Mouse (Mus musculus): ENCODE measurements around the gene Sft2d1. TPM values are rescaled to one million over a fixed set of nuclear protein-coding genes. Genes with fewer than 3 reads are reported as not detected.

Gene Sft2d1
- polyA plus RNA-seq, 1 experiment from 2014 or later, result 93.9 TPM

DNA sequence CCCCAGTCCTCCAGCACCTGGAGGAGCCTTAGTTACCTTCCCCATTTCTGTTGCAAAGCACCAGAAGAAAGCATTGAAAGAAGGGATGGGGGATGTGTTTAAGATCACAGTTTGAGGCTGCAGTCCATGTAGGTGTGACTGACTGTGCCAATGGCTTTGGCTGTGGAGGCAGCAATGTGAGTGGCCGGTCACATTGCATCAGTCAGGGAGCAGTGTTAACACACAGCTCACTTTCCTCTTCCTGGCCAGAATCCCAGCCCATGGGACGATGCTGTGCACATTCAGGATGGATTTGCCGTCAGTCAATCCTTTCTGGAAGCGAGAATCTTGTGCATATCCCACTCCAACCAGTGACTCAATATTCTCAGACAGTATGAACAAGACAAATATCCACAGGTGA is 38.0 kb downstream of the Sft2d1 start:
- Histone ChIP-seq H3K36me3 (ENCODE audit: insufficient read depth, low read length) (no peaks in the 10 kb centered on the region), H3K27me3 (ENCODE audit: insufficient read depth, low read length) (no peaks in the 10 kb centered on the region), H3K4me3 (ENCODE audit: low read length) (no peak overlapping the region), H3K9ac (replicated peaks; ENCODE audit: low read length) (no peak overlapping the region), H3K9me3 (ENCODE audit: low read length) (no peaks in the 10 kb centered on the region), H3K4me1 (ENCODE audit: insufficient read depth, low read length) (no peaks in the 10 kb centered on the region), H3K27ac (ENCODE audit: low read length) (no peak overlapping the region), H3K4me2 (replicated peaks; ENCODE audit: low read depth, low read length) (no peak overlapping the region)
- no peak for ATAC-seq (ENCODE audit: low FRiP score, low TSS enrichment)
- 82% methylated on average over 4 of the region's 4 CpGs for WGBS

DNA sequence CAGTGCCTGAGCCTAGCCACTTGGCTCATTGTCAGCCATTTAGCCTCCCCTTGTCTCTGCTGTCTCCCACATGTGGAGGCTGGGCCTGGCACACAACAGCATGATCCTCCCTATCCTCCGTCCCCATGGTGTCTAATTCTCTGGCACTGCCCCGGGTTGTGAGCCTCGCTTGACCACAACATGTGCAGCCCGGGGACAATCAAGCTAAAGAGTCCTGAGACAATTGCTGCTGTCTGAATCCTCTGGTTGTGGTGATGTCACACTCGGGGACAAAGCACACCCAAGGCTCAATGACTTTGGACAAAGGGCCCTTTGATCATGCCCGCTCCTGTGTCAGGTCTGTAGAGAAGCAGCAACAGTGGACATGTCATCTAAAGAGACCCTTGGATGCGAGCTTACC is 40.2 kb downstream of the Sft2d1 start:
- Histone ChIP-seq H3K4me3 (ENCODE audit: low read length) (no peak overlapping the region), H3K27me3 (ENCODE audit: insufficient read depth, low read length) (no peaks in the 10 kb centered on the region), H3K4me1 (ENCODE audit: insufficient read depth, low read length) (no peaks in the 10 kb centered on the region), H3K27ac (ENCODE audit: low read length) (no peak overlapping the region), H3K4me2 (replicated peaks; ENCODE audit: low read depth, low read length) (no peak overlapping the region), H3K9ac (replicated peaks; ENCODE audit: low read length) (no peak overlapping the region), H3K36me3 (ENCODE audit: insufficient read depth, low read length) (no peaks in the 10 kb centered on the region), H3K9me3 (ENCODE audit: low read length) (no peaks in the 10 kb centered on the region)
- ATAC-seq (ENCODE audit: low FRiP score, low TSS enrichment), result no peak; the same call in 1 of the 2 replicates
- 73% methylated on average over 7 of the region's 7 CpGs for WGBS

DNA sequence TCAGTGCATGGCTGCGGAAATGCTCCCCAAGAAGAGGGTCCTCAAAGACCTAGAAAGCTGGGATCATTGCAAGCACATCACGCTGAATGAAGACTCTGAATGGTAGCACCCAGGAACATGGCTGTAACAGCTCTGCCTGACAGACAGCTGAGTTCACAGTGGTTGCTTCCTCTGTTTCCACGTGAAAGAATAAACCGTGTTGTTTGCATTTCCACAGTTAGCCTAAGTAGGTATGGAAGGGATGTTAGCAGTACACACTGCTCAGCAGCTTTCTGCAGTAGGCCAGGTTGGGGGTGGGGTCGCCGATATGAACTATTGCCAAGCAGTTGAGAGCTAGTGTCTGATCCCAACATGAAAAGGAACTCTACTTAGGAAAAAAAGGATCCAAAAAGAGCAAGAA is 44.8 kb downstream of the Sft2d1 start, which contains the start of gene T2:
Gene T2, plus strand, starts transcription at position 301 of the 400 bp plus-strand sequence.
- WGBS, result 80% methylated on average over 6 of the region's 6 CpGs
- ATAC-seq (ENCODE audit: low FRiP score, low TSS enrichment), result no peak

DNA sequence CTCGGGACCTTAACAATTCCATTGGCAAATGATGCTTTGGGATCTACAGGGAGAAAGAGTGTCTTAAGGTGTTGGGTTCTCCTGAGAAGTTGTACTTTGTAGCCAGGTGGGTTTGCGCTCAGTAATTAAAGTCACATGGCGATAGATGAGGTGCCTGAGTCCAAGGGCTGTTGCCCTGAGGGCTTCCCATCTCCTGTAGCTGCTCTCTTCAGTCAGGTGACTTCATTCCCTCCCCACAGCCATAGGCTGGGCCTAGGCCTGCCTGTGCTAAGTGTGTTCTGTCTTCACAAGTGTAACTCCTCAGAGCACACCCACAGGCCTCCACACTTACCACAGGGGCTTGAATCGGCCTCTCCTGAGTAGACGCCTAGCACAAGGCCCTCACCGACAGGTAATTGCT is 46.6 kb downstream of the Sft2d1 start:
- no peaks in the 10 kb centered on the region for H3K27me3 ChIP-seq (ENCODE audit: insufficient read depth, low read length)
- H3K27ac ChIP-seq (ENCODE audit: low read length), result no peak overlapping the region
- no peak overlapping the region for H3K4me2 ChIP-seq (replicated peaks; ENCODE audit: low read depth, low read length)
- H3K9ac ChIP-seq (replicated peaks; ENCODE audit: low read length), result no peak overlapping the region
- no peak overlapping the region for H3K4me3 ChIP-seq (ENCODE audit: low read length)
- H3K36me3 ChIP-seq (ENCODE audit: insufficient read depth, low read length), result no peaks in the 10 kb centered on the region
- no peaks in the 10 kb centered on the region for H3K9me3 ChIP-seq (ENCODE audit: low read length)
- WGBS, result 87% methylated on average over 6 of the region's 6 CpGs
- H3K4me1 ChIP-seq (ENCODE audit: insufficient read depth, low read length), result no peaks in the 10 kb centered on the region
- ATAC-seq (ENCODE audit: low FRiP score, low TSS enrichment), result no peak

More for the DNA sequence above, 44.8 kb downstream of the Sft2d1 start, which contains the start of gene T2:
- Histone ChIP-seq H3K36me3 (ENCODE audit: insufficient read depth, low read length) (no peaks in the 10 kb centered on the region), H3K9ac (replicated peaks; ENCODE audit: low read length) (no peak within 1 kb of the TSS), H3K27ac (ENCODE audit: low read length) (no peak within 1 kb of the TSS), H3K27me3 (ENCODE audit: insufficient read depth, low read length) (no peaks in the 10 kb centered on the region), H3K4me1 (ENCODE audit: insufficient read depth, low read length) (no peaks in the 10 kb centered on the region), H3K9me3 (ENCODE audit: low read length) (no peaks in the 10 kb centered on the region), H3K4me3 (ENCODE audit: low read length) (no peak within 1 kb of the TSS), H3K4me2 (replicated peaks; ENCODE audit: low read depth, low read length) (no peak within 1 kb of the TSS)

DNA sequence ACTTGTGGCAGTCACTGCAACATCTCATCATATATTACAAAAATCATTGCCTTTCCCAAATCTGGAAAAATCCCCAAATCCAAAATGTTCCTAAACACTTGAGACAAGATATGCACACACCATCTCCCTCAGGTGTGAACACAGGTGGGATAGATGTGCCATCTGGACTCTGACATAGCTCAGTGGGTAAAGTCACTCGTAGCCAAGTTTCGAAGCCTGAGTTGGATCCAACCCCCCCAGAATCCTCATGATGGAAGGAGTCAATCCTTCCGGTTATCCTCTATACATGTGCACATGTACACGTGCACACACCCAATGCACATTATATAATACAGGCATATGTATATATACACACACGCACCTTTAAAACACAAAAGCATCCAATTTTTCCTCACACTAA is 50.0 kb downstream of the Sft2d1 start:
- Histone ChIP-seq H3K4me2 (replicated peaks; ENCODE audit: low read depth, low read length) (no peak overlapping the region), H3K4me1 (ENCODE audit: insufficient read depth, low read length) (no peaks in the 10 kb centered on the region; the same call in 1 of the 2 replicates), H3K27ac (ENCODE audit: low read length) (no peak overlapping the region), H3K4me3 (ENCODE audit: low read length) (no peak overlapping the region), H3K36me3 (ENCODE audit: insufficient read depth, low read length) (no peaks in the 10 kb centered on the region), H3K9me3 (ENCODE audit: low read length) (no peaks in the 10 kb centered on the region), H3K9ac (replicated peaks; ENCODE audit: low read length) (no peak overlapping the region), H3K27me3 (ENCODE audit: insufficient read depth, low read length) (no peaks in the 10 kb centered on the region)
- no peak for ATAC-seq (ENCODE audit: low FRiP score, low TSS enrichment)
- WGBS, result 90% methylated on average over 5 of the region's 5 CpGs

DNA sequence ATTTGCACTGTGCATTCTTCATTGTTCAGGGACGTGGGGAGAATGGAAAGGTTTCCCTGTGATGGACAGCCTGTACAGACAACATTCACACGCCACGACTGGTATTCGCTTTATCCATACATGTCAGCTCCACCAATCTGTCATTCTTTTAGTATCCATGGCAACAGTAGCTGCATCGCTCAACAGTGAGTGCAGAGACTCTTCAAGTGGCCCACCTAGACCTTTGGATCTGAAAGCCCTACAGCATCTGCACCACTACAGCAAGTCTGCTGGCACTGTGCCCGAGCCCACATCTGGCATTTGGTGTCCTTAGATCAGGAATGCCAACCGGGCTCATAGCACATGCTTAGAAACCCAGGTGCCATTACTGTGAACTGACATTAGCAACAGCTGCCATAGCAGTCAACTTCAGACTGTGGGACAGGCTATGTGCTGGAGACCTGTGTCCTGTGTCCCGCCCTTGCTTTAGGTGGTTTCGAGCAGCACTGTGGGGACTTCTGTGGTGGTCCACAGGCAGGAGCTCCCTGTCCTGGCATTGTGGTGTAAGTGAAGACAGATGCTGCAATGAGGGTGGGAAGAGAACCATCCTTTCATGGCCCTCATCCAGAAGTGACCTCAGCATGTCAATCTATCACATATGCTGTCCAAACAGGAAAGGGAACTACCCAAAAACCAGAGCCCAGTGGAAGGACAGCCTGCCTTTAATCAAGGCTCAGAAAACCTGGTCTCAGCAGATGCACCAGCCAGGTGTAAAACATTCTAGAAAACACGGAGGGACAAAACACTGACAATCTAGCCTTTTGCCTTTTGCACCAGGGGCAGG is 50.6 kb downstream of the Sft2d1 start:
- Histone ChIP-seq H3K9me3 (ENCODE audit: low read length) (no peaks in the 10 kb centered on the region), H3K4me1 (ENCODE audit: insufficient read depth, low read length) (no peaks in the 10 kb centered on the region; the same call in 1 of the 2 replicates), H3K27me3 (ENCODE audit: insufficient read depth, low read length) (no peaks in the 10 kb centered on the region), H3K4me3 (ENCODE audit: low read length) (no peak overlapping the region), H3K27ac (ENCODE audit: low read length) (no peak overlapping the region), H3K9ac (replicated peaks; ENCODE audit: low read length) (no peak overlapping the region), H3K36me3 (ENCODE audit: insufficient read depth, low read length) (no peaks in the 10 kb centered on the region), H3K4me2 (replicated peaks; ENCODE audit: low read depth, low read length) (no peak overlapping the region)
- no peak for ATAC-seq (ENCODE audit: low FRiP score, low TSS enrichment)
- WGBS, result 80% methylated on average over 10 of the region's 10 CpGs

DNA sequence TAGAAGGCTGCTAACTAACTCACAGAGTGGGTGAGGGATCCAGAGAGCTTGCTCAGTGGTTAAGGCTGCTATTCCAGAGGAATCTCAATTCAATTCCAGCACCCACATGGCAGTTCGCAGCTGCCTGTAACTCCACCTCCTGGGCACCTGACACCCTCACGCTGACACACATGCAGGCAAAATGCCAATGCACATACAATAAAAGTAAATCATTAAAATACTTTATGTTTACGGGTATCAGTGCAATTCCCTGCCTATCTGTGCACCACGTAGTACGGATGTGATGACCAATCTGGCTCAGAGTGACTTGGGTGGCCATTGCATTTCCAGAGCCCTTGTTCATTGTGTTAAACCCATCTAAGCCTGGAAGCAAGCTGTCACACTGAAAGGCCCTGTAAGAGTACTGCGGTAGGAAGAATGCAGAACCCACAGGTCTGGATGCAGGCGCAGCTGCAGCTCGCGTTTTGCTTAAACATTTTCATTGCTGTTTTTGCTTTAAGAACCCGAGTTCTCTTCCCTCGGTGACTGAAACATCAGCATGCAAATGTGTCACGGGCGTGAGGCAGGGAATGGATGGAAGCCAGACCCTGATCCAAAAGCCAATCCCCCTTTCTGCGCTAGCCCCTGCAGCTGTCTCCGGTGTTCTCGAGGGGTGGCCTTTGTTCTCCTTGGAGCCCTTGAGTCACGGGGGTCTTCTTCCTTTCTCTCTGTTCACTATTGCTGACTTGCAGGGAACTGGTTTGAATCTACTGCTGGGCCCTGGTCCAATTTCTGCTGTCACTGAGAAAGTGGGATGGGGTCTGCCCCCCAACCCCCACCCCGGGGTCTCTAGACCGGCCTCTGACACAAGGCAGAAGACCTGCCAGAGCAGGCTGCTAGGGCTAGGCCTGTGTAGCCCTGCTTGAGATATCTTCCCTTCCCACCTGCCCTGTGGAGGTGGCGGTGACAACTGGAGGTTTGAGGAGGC is 56.9 kb downstream of the Sft2d1 start:
- peaks cover 15% of the 10 kb centered on the region for H3K4me1 ChIP-seq (ENCODE audit: insufficient read depth, low read length)
- H3K4me3 ChIP-seq (ENCODE audit: low read length), result no peak overlapping the region
- H3K27me3 ChIP-seq (ENCODE audit: insufficient read depth, low read length), result no peaks in the 10 kb centered on the region
- 33% methylated on average over 20 of the region's 20 CpGs for WGBS
- H3K4me2 ChIP-seq (replicated peaks; ENCODE audit: low read depth, low read length), result no peak overlapping the region
- ATAC-seq (ENCODE audit: low FRiP score, low TSS enrichment), result no peak
- H3K9me3 ChIP-seq (ENCODE audit: low read length), result no peaks in the 10 kb centered on the region
- no peak overlapping the region for H3K27ac ChIP-seq (ENCODE audit: low read length)
- H3K36me3 ChIP-seq (ENCODE audit: insufficient read depth, low read length), result no peaks in the 10 kb centered on the region
- H3K9ac ChIP-seq (replicated peaks; ENCODE audit: low read length), result no peak overlapping the region

DNA sequence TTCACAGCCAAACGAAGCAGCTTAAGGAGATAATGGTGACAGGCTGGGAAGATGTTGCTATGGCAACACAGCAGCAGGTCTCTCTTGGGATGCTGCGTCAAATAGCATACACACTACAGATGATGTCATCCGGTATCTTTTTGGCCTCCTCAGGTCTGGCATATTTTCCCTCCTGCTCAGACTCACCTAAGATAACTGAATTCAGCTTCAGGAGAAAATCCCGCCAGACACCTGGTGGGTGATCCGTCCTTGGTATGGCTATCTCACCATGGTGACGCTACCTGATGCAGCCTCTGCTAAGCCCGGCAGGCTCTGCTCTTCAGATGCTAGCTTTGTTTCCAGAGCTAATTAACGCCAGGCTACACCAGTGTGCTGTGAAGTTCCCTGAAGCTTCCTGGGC is 57.7 kb downstream of the Sft2d1 start:
- WGBS, result 53% methylated on average over 8 of the region's 8 CpGs
- Histone ChIP-seq H3K36me3 (ENCODE audit: insufficient read depth, low read length) (no peaks in the 10 kb centered on the region), H3K4me2 (replicated peaks; ENCODE audit: low read depth, low read length) (no peak overlapping the region), H3K27ac (ENCODE audit: low read length) (no peak overlapping the region), H3K9ac (replicated peaks; ENCODE audit: low read length) (no peak overlapping the region), H3K4me1 (ENCODE audit: insufficient read depth, low read length) (peaks cover 15% of the 10 kb centered on the region), H3K27me3 (ENCODE audit: insufficient read depth, low read length) (no peaks in the 10 kb centered on the region), H3K4me3 (ENCODE audit: low read length) (no peak overlapping the region), H3K9me3 (ENCODE audit: low read length) (no peaks in the 10 kb centered on the region)
- ATAC-seq (ENCODE audit: low FRiP score, low TSS enrichment), result no peak

DNA sequence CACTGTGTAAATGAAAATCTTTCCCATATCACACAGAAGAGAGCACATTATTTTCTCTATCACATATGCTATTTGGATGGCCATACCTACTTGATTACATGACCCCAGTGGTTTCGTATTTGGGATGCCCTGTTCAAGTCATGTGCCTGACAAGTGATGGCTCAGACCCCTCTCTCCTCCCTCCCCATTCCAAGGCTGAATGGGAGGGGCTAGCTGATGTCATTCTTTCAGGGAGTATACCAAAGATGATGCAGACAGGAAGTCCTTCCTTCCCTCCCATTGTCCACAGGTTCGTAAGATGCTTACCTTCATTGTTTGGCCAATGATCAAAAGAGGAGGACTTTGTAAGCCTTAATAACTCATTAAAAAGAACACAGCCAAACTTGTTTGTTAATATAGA is 58.3 kb downstream of the Sft2d1 start:
- H3K9ac ChIP-seq (replicated peaks; ENCODE audit: low read length), result no peak overlapping the region
- no peaks in the 10 kb centered on the region for H3K27me3 ChIP-seq (ENCODE audit: insufficient read depth, low read length)
- H3K4me3 ChIP-seq (ENCODE audit: low read length), result no peak overlapping the region
- peaks cover 15% of the 10 kb centered on the region for H3K4me1 ChIP-seq (ENCODE audit: insufficient read depth, low read length)
- 78% methylated on average over 2 of the region's 2 CpGs for WGBS
- no peaks in the 10 kb centered on the region for H3K36me3 ChIP-seq (ENCODE audit: insufficient read depth, low read length)
- no peak overlapping the region for H3K4me2 ChIP-seq (replicated peaks; ENCODE audit: low read depth, low read length)
- ATAC-seq (ENCODE audit: low FRiP score, low TSS enrichment), result no peak
- H3K27ac ChIP-seq (ENCODE audit: low read length), result no peak overlapping the region
- no peaks in the 10 kb centered on the region for H3K9me3 ChIP-seq (ENCODE audit: low read length)
